Mouse (Mus musculus) left cerebral cortex, postnatal 4 days (tissue): ENCODE measurements around the gene Adam19. TPM values are rescaled to one million over a fixed set of nuclear protein-coding genes. Genes with fewer than 3 reads are reported as not detected.

Source experiments
- DNase-seq: peaks from one replicate; pipeline ENCODE4 v3.0.0-alpha.2; 2022
- intact Hi-C: fragments of 180-260 bp; cut with DNase I; formaldehyde crosslinking; loops from one replicate; pipeline ENCODE4 v1.15.1; 2025
- total RNA-seq, 2 experiments: library from RNA; stranded (reverse); gene quantifications; 2 replicates each; pipeline ENCODE4 v1.2.3; 2021

The Adam19 gene
- total RNA-seq, 2 experiments from 2014 or later: 40.0 to 44.9 TPM

- intact Hi-C loops: no loop called here
- DNase-seq: no peak
These were observed 16.8 kb downstream of the Adam19 start for GRCm38 (mm10) chr11:46072466-46073060.

GRCm38 (mm10) chr11:46073061-46073849 is 17.5 kb downstream of the Adam19 start:
- intact Hi-C loops: no loop called here

GRCm38 (mm10) chr11:46073850-46074688 is 18.3 kb downstream of the Adam19 start:
- no peak for DNase-seq
- intact Hi-C loops: no loop called here

More at GRCm38 (mm10) chr11:46073061-46073849, 17.5 kb downstream of the Adam19 start:
- no peak for DNase-seq

- no peak for DNase-seq
- intact Hi-C loops: no loop called here
These were observed 19.7 kb downstream of the Adam19 start for GRCm38 (mm10) chr11:46075507-46075906.

GRCm38 (mm10) chr11:46076442-46077158 is 20.8 kb downstream of the Adam19 start:
- intact Hi-C loops: no loop called here
- no peak for DNase-seq

- intact Hi-C loops: no loop called here
- DNase-seq: no peak
These were observed 21.5 kb downstream of the Adam19 start for GRCm38 (mm10) chr11:46077304-46077703.

GRCm38 (mm10) chr11:46077732-46078375 is 22.1 kb downstream of the Adam19 start:
- intact Hi-C loops: no loop called here
- DNase-seq: no peak

- intact Hi-C loops: no loop called here
- no peak for DNase-seq
These were observed 25.3 kb downstream of the Adam19 start for GRCm38 (mm10) chr11:46081075-46081474.

GRCm38 (mm10) chr11:46083405-46083804 is 27.6 kb downstream of the Adam19 start:
- intact Hi-C loops: no loop called here
- DNase-seq: no peak

- DNase-seq: no peak
- intact Hi-C loops: no loop called here
These were observed 28.1 kb downstream of the Adam19 start for GRCm38 (mm10) chr11:46083835-46084444.

GRCm38 (mm10) chr11:46084568-46084967 is 28.8 kb downstream of the Adam19 start:
- intact Hi-C loops: no loop called here
- DNase-seq: no peak

- intact Hi-C loops: no loop called here
- DNase-seq: no peak
These were observed 29.8 kb downstream of the Adam19 start for GRCm38 (mm10) chr11:46085398-46086163.

- intact Hi-C loops: no loop called here
- no peak for DNase-seq
These were observed 30.7 kb downstream of the Adam19 start for GRCm38 (mm10) chr11:46086446-46086845.

- DNase-seq: no peak
- intact Hi-C loops: no loop called here
These were observed 33.4 kb downstream of the Adam19 start for GRCm38 (mm10) chr11:46089081-46089713.

GRCm38 (mm10) chr11:46090036-46090725 is 34.4 kb downstream of the Adam19 start:
- intact Hi-C loops: no loop called here
- no peak for DNase-seq

- intact Hi-C loops: no loop called here
- no peak for DNase-seq
These were observed 35.3 kb downstream of the Adam19 start for GRCm38 (mm10) chr11:46090951-46091667.

- intact Hi-C loops: no loop called here
These were observed 36.3 kb downstream of the Adam19 start for GRCm38 (mm10) chr11:46092121-46092520.

More at GRCm38 (mm10) chr11:46092121-46092520, 36.3 kb downstream of the Adam19 start:
- DNase-seq: no peak
